Mouse (Mus musculus): ENCODE measurements around the gene Acp6.
"Not testable (repeated sequence)": the region's sequence is repeated elsewhere in the genome, so short reads cannot be mapped to it uniquely, and the experiment has no call there.

The Acp6 gene

GRCm38 (mm10) chr3:97158611-97159508 is at the start of gene Acp6:
TSS of gene Acp6 (plus strand) at chr3:97158777.
- in situ Hi-C loops (cut with MboI; ENCODE audit: unreplicated experiment in 2 of 2) = no loop called here

- in situ Hi-C loops (cut with MboI; ENCODE audit: unreplicated experiment in 2 of 2) = no loop called here
Observed at GRCm38 (mm10) chr3:97117511-97117910, 41.1 kb upstream of the Acp6 start.

GRCm38 (mm10) chr3:97118313-97118712 is 40.3 kb upstream of the Acp6 start:
- in situ Hi-C loops (cut with MboI; ENCODE audit: unreplicated experiment in 2 of 2) = no loop called here

- in situ Hi-C loops (cut with MboI; ENCODE audit: unreplicated experiment in 2 of 2) = no loop called here
Observed at GRCm38 (mm10) chr3:97124193-97124592, 34.4 kb upstream of the Acp6 start.

GRCm38 (mm10) chr3:97129410-97129809 is 29.2 kb upstream of the Acp6 start:
- in situ Hi-C loops (cut with MboI; ENCODE audit: unreplicated experiment in 2 of 2) = no loop called here

- in situ Hi-C loops (cut with MboI; ENCODE audit: unreplicated experiment in 2 of 2) = not testable (repeated sequence)
Observed at GRCm38 (mm10) chr3:97137666-97138065, 20.9 kb upstream of the Acp6 start.

- in situ Hi-C loops (cut with MboI; ENCODE audit: unreplicated experiment in 2 of 2) = no loop called here
Observed at GRCm38 (mm10) chr3:97151092-97151491, 7.5 kb upstream of the Acp6 start.

- in situ Hi-C loops (cut with MboI; ENCODE audit: unreplicated experiment in 2 of 2) = no loop called here
Observed at GRCm38 (mm10) chr3:97156431-97156830, 2.1 kb upstream of the Acp6 start.

GRCm38 (mm10) chr3:97157308-97157707 is 1.3 kb upstream of the Acp6 start:
- in situ Hi-C loops (cut with MboI; ENCODE audit: unreplicated experiment in 2 of 2) = no loop called here

- in situ Hi-C loops (cut with MboI; ENCODE audit: unreplicated experiment in 2 of 2) = no loop called here
Observed at GRCm38 (mm10) chr3:97157958-97158599, 498 bp upstream of the Acp6 start.

- in situ Hi-C loops (cut with MboI; ENCODE audit: unreplicated experiment in 2 of 2) = no loop called here
Observed at GRCm38 (mm10) chr3:97159509-97159850, 903 bp downstream of the Acp6 start.

- in situ Hi-C loops (cut with MboI; ENCODE audit: unreplicated experiment in 2 of 2) = no loop called here
Observed at GRCm38 (mm10) chr3:97159986-97160385, 1.4 kb downstream of the Acp6 start.

- in situ Hi-C loops (cut with MboI; ENCODE audit: unreplicated experiment in 2 of 2) = no loop called here
Observed at GRCm38 (mm10) chr3:97160908-97161307, 2.3 kb downstream of the Acp6 start.

- in situ Hi-C loops (cut with MboI; ENCODE audit: unreplicated experiment in 2 of 2) = no loop called here
Observed at GRCm38 (mm10) chr3:97161773-97162172, 3.2 kb downstream of the Acp6 start.

- in situ Hi-C loops (cut with MboI; ENCODE audit: unreplicated experiment in 2 of 2) = no loop called here
Observed at GRCm38 (mm10) chr3:97164477-97164876, 5.9 kb downstream of the Acp6 start.

- in situ Hi-C loops (cut with MboI; ENCODE audit: unreplicated experiment in 2 of 2) = no loop called here
Observed at GRCm38 (mm10) chr3:97167126-97167525, 8.5 kb downstream of the Acp6 start.

- in situ Hi-C loops (cut with MboI; ENCODE audit: unreplicated experiment in 2 of 2) = loop anchor here in 1 of 2 experiments (10.0 kb wide), 1 partner anchor 357 kb away; no protein-coding TSS in a partner anchor
Observed at GRCm38 (mm10) chr3:97171531-97171930, 13.0 kb downstream of the Acp6 start.

- in situ Hi-C loops (cut with MboI; ENCODE audit: unreplicated experiment in 2 of 2) = loop anchor here in 1 of 2 experiments (10.0 kb wide), 1 partner anchor 357 kb away; no protein-coding TSS in a partner anchor
Observed at GRCm38 (mm10) chr3:97172231-97172630, 13.7 kb downstream of the Acp6 start.

- in situ Hi-C loops (cut with MboI; ENCODE audit: unreplicated experiment in 2 of 2) = loop anchor here in 1 of 2 experiments (10.0 kb wide), 1 partner anchor 358 kb away; no protein-coding TSS in a partner anchor
Observed at GRCm38 (mm10) chr3:97172632-97173031, 14.1 kb downstream of the Acp6 start.

GRCm38 (mm10) chr3:97178885-97179284 is 20.3 kb downstream of the Acp6 start:
- in situ Hi-C loops (cut with MboI; ENCODE audit: unreplicated experiment in 2 of 2) = loop anchor here in 1 of 2 experiments (10.0 kb wide), 1 partner anchor 364 kb away; no protein-coding TSS in a partner anchor

- in situ Hi-C loops (cut with MboI; ENCODE audit: unreplicated experiment in 2 of 2) = loop anchor here (10.0 kb wide), 1 partner anchor 404 kb away; no protein-coding TSS in a partner anchor
Observed at GRCm38 (mm10) chr3:97180527-97180926, 21.9 kb downstream of the Acp6 start.

Data from v-Abl transformed pro-B cells (cell line).